Mouse (Mus musculus) erythroblast, embryonic 14.5 days (primary cell): ENCODE data around the gene Stx4a.

Experiments
- GATA1 ChIP-seq: IDR thresholded peaks from 2 replicates; pipeline ENCODE4 v1.6.1; 2012; ENCODE audit warnings: low read length, inconsistent platforms, mixed read lengths
- TAL1 ChIP-seq: IDR thresholded peaks from 3 replicates; pipeline ENCODE4 v1.6.1; 2012; ENCODE audit warnings: low read length, inconsistent platforms, mixed read lengths

DNA sequence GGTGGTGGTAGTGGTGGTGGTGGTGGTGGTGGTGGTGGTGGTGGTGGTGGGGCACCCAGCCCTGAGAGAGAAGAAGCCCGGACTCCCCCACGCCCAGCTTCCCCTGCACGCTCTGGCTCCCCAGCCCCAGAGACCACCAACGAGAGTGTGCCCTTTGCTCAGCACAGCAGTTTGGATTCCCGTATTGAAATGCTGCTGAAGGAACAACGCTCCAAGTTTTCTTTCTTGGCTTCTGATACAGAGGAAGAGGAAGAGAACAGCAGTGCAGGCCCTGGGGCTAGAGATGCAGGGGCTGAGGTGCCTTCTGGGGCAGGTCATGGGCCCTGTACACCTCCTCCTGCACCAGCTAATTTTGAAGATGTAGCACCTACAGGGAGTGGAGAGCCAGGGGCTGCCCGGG lies 38.8 kb upstream of the Stx4a start, which contains the start of gene Gm49388:
- no peak for TF ChIP-seq TAL1
- no peak for TF ChIP-seq GATA1
